Mouse (Mus musculus): ENCODE data around the gene Nav2.

DNA sequence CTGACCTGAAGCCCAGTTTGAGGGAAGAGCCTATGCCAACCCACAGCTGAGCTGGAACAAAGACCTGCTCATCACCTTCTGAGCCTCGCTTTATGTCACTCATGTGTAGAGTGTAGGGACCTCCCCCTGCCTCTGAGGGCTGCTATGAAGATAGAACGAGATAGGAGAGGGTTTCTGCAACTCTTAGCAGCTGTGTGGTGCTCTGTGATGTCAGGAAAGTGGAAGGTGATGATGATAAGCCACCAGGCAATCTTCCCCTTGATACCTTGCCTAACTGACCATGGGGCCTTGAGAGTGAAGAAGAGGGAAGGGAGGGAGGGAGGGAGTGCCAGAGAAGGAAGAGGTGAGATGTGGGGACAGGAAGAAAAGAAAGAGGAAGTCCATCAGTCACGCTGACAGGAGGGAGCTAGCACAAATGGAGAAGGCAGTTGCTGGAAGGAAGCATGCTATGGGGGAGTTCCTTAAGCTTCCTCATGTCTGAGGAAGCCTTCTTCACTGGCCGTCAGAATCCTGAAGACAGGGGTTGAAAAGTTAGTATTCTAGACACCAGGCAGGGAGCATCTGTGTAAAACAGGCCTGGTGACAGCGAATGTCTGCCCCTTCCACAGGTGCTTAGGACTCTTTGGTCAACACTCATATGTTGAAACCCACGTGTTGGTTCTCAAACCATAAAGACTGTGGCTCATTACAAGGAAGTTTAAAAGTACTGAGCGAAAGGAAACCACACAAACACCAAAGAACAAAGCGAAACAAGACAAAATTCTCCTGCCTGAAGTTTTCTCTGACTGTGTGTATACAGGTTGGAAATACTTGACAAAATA is at the start of gene Nav2:
- no peak for TF ChIP-seq CTCF (conservative IDR thresholded peaks at IDR 0.05; ENCODE audit: low read length)
- TF ChIP-seq POU5F1 (IDR thresholded peaks at IDR 0.05; ENCODE audit: borderline replicate concordance, low read length) = no peak

Measured in E14TG2a.4 (cell line).